Mouse (Mus musculus) fibroblast of lung, adult 2 months (primary cell): ENCODE results near the gene Kat6b.

Experiments
- DNase-seq: peaks from one replicate; pipeline ENCODE4 v3.0.0-alpha.2; 2011; ENCODE audit warnings: low read depth

Gene Kat6b

DNA sequence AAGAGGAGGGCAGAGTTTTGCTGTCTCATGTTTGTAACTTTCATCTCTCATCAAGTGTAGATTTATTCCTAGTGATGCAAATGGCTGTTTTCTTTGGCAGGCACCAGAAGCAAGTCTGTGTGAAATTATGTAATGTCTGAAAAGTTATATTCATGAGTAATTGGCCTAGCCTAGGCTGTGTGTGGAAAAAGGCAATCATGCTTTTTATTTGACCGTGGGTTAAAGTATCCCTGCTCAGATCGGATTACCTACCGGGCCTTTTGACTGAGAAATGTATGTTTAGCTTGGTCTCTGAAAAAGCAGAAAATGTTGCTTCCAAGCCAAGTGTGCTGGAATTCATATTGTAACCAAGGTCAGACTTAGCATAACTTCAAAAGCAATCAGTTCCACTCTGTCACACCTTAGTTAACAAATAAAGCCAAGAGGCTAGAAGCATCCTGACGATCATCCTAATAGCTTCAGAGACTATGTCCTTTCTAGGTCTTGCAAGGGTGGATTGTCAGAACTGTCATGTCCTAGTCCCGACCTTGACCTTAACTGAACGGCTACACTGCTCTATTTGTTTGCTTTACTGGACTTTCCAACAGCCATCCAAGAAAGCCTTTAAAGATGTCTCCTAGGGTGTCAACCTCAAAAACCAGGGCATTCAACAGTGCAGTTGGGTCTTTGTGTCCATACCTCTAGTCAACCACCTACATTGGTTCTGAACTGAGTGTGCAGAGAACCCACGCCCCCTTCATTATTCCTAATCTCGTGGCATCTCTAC lies 111.9 kb downstream of the Kat6b start:
- peak; percentile 82 for DNase-seq

DNA sequence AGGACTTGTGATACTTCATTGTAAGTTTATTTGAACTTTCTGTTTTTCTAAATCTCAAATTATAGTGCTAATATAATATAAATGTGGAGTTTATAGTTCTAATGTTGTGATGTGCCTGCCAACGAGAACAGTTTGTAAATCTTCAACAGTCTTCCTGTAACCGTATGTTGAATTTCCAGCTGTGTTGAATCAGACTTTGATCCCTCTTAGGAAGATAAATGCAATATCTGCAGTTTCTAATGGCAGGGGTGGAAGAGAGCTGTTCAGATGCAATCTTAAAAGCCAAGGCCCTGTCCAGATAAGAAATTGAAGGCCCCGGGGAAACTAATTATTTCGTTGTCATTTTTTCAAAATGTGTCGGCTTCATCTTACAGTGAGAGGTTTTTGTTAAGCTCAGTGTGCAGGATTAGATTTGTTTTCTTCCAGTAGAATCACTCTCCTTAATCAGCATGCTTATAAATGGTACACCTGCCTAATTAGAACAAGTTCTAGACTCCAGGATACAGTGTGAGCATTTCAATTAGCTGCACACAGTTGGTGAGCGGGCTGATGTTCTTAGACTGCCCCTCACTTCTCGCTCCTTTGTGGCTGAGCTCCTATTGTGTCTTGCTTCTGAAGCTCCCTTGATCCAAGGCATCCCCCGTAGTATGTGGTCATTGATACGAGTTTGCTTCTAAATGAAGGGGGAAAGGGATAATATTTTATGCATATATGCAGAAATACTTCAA lies 118.4 kb downstream of the Kat6b start:
- no peak for DNase-seq

DNA sequence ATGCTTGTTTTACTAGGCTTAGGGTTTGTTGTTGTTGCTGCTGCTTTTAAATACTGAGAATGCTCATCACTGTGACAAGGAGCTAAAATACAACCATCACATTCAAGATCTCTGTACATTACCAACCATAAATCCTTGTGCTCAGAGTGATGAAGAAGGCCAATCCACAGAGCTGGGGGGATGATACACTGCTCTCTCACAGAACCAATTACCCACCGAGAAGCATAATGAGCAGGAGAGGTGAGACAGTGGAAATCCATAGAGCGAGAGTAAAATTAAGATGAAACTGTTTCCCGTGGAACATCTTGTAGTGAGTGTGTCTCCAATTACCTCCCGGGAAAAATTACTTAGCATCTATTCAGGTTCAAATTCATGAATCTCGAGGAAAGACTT lies 118.9 kb downstream of the Kat6b start:
- no peak for DNase-seq

DNA sequence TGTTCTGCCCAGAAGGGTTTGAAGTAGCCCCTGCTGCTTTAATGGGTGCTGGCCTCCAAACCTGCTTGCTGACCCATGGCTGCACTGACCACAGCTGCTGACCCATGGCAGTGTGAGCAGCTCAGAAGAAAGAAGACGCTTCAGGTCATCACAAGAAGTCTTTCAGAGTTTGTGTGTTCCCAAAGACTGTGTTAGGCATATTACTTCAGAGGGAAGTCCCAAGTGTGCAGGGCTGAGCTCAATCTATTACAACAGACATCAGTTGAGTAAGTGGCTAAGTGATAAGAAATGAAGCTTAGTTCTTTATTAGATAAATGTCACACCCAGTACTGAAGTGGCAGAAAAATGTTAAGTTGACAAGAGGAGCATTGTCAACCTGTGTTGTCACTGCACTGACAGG lies 119.4 kb downstream of the Kat6b start:
- DNase-seq, result no peak

DNA sequence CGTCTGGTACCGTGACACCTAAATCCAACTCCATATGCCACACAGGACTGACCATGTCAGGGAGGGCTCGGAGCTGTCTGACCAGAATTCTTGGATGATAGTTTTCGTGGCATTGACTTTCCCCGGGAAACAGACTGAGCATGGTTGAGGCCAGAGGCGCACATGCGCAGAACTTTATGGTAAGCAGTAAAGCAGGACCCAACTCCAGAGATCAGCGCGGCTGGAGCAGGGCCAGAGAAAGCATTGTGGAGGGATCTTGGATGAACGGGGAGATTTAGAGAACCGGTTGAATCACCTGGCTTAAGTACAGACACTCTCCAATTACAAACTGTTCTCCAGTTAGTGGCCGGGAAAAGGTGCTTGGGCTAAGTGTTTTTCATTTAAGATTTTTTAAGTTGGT lies 120.9 kb downstream of the Kat6b start:
- DNase-seq, result no peak

DNA sequence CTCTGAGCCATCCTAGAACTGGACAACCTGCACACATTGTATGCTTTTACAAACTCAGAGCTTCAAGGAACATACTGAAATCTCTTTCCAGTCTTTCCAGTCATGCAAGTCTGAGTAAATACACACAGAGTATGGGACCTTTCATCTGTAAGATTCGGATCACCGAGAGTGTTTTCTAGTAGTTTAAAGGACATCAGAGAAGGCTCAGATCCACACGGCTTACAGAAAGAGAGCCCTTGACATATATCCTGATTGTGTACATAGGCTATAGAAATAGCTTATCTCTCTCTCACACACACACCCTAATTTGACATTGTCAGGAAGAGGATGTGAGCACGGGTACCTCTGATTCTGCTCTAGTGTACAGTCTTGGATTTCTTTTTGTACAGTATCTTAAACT lies 121.7 kb downstream of the Kat6b start:
- DNase-seq, result no peak

- no peak for DNase-seq
Observed at GRCm38 (mm10) chr14:21607686-21608085, 126.5 kb downstream of the Kat6b start.

DNA sequence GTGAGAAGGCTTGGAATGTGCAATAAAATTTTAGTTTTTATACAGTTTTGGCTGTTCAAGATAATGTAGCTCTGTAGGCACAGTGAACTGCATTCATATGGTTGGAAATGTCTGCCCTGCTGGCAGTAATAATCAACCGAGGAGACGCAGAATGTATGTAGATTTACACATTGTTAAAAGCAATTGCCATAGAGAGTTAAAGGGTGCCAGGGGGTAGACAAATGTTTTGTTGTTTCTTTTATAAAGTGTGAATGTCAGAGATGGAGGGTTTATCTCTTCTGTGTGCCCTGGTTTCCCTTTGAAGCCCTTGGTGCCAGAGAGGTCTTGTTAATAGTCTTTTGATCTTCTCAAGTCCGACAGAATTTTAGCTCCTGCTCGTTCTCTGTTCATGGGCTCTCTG lies 127.7 kb downstream of the Kat6b start:
- no peak for DNase-seq

- DNase-seq, result no peak
Observed at GRCm38 (mm10) chr14:21610224-21610623, 129.0 kb downstream of the Kat6b start.

DNA sequence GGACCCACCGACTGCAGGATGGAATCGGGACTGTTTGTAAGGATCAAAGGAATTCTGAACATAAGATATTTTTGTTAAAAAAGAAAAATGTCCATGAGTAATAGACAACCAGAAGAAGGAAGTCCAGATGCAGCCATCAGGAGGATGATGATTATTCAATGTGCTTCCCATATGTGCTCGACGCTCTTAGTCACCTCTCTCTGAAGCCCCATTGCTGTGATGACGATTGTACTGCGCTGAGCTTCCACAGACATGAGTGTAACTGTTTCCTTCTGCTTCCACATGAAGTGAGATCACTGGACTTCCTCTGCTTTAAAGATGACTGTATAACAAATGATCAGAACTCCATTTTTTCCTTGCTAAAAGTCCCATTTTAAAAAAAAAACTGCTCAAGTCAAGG lies 131.8 kb downstream of the Kat6b start:
- no peak for DNase-seq

- DNase-seq, result no peak
Observed at GRCm38 (mm10) chr14:21614103-21614502, 132.9 kb downstream of the Kat6b start.

- no peak for DNase-seq
Observed at GRCm38 (mm10) chr14:21615853-21616252, 134.6 kb downstream of the Kat6b start.

DNA sequence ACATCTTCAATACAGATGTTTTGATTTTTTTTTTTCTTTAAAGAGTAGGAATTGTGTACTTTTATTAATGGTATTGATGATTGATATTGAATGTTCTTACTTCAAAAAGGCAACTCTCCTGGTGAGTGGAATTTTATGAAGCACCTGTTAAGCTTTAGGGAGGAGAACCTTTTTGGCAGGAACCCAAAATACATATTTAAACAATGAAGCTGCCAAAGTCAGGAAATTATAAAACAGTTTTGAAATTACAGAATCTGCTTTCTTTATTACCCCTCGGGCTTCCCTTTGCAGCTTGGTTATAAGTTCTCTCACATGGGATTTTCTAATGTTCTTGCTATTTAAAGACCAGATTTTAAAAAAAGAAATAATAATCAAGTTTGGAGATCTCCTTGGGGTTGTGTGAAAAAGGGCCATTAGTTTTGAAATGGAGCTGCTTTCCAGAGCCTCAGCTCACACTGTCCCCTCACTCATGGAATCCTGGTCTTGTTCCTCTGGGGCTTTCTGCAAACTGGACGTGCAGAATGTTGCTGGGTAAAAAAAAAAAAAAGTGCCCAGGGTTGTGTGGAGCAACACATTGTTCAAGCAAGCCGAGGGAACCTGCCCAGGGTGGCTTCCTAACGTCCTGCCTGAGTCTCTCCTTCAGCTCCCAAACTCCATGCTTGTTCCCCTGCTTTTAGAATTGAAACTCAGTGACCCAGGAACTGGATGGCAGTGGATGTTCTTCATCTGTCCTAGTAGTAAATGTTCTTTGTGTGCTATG lies 136.2 kb downstream of the Kat6b start:
- DNase-seq, result no peak

DNA sequence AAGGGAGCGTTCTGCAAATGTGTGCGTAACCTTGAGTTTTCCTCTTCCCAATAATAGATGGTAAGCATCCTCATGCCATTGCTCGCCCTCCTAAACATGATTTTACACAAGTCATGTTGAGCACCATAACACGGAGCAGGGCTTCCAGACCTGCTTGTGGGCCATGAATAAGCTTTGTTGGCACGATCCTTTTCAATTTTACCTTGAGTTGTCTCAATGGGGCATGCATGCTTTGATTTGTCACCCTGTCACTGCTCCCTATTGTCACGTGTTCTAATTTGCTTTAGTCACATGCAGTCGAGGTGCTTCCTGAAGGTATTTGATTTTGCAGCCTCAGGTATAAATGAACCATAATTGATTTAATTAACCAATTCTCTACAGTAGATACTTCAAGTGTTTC lies 138.7 kb downstream of the Kat6b start:
- DNase-seq, result no peak

DNA sequence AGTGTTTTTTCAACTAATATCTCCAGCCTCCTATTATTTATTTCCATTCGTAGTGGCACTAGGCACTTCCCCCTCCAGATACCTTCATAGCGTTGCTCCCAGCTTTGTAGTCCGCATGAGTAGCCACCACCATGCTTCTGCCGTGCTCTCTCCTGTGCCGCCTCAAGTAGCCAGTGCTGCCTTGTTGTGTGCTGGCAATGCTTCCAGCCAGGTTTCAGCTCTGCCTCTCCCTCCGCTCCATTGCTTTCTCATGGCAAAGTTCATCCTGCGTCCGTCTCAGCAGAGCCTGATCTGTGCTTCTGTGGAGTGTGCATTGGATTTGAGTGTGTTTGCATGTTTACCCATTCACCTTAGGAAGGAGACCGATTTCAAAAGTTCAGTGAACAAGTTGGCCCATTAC lies 144.7 kb downstream of the Kat6b start:
- DNase-seq, result no peak

DNA sequence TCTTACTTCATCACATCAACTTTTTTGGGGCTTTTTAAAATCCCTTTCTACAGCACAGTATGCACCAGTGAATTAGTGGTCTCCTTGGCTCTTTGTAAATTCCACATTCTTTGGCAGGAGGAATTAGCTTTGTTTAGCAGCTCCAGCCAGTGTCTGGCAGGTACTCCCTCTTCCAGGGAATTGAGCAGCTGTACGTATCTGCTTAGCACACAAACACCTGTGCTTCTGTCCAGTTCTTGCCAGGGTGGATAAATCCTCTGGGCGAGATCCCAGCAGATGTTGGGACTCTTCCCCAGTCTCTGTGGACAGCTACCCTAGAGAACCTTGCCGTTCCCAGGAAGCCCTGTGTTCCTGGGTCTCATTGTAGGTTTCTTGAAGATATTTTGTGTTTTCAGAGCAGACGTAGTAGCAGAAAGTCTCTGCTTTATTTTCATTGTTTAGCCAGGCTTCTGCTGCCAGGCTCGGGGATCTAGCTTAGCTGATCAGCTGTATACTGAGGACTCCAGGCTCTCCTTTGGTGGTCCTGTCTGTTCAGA lies 150.5 kb downstream of the Kat6b start:
- DNase-seq, result no peak

DNA sequence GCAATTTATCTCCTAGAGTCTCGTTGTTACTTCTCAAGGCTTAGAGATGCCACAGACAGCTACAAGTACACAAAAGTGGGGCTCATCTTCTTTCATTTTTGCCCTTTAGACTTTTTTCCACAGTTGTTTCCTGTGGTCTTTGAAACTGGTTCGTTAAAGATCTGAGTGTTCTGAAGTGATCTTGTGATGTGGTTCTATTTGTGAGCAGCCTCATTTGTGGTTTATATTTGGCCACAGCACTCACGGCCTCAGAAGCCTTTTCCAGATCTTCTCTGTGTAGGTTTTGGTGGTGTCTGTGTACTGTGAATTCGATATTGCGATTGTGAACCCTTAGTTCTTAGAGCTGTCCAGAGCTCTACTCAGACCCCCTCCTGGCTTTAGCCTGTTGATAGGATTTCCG lies 155.3 kb downstream of the Kat6b start:
- DNase-seq, result no peak

DNA sequence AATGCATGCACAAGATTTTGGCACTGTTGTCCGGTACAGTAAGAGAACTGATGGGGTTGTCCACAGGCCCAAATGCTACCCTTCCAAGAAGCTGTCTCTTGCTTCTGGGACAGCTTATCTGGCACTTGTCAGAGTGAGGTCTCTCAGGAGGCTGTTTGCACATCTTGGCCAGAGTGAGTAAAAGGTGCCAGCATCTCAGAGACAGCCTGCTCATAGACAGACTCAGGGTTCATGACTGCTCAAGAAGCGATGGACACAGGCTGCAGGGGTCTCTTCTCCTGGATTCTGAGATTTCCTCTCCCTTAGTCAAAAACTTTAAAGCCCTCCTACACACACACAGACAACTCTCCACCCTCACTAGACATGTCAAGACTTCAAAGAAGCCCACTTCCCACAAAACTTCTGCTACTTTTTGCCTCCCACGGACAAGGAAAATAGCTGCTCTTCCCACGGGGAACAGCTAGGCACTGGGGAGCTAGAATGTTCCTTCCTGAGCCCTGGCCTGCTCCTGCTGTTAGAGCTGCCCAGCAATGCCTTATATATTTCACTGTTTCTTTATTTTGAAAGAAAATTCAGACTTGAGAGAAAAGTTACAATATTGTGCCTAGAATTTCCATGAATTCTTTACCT lies 159.7 kb downstream of the Kat6b start:
- DNase-seq, result no peak

GRCm38 (mm10) chr14:21653813-21654212 lies 172.6 kb downstream of the Kat6b start:
- no peak for DNase-seq

DNA sequence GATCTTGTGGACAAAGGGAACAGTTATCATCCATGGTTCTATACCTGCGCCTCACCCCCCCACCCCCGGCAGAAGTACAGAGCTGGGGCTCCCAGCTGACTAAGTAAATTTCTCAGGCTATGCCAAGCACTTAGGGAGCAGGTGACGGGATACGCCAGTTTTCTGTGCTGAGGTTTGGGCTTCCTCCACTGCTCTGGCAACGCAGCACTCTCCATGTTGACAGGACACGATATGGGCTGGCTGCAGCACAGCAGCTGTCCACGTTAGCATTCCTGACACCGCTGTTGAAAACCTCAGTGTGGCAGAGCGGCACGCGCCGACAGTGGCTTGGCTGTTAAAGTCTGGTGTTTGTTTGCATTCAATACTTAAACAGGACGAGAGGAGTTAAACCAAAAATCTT lies 177.9 kb downstream of the Kat6b start:
- DNase-seq, result peak; percentile 65

DNA sequence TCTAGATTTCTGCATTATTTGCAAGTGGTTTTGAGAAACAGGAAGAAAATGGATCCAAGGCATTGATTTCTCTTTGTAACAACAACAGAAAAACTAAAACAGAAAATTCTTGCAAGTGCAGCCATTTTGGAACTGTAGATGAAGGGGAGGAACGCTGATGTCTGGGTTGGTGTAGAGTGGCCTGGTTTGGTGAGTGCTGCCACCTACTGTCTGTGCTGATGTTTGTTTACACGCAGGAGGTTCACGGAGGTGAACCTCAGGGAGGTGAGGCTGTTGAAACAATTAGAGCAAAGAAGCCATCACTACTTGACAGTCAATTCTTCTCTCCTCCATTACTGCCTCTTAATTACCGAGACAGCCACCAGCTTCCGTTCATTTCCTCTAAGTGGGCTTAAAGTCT lies 178.4 kb downstream of the Kat6b start:
- DNase-seq, result peak; percentile 55

DNA sequence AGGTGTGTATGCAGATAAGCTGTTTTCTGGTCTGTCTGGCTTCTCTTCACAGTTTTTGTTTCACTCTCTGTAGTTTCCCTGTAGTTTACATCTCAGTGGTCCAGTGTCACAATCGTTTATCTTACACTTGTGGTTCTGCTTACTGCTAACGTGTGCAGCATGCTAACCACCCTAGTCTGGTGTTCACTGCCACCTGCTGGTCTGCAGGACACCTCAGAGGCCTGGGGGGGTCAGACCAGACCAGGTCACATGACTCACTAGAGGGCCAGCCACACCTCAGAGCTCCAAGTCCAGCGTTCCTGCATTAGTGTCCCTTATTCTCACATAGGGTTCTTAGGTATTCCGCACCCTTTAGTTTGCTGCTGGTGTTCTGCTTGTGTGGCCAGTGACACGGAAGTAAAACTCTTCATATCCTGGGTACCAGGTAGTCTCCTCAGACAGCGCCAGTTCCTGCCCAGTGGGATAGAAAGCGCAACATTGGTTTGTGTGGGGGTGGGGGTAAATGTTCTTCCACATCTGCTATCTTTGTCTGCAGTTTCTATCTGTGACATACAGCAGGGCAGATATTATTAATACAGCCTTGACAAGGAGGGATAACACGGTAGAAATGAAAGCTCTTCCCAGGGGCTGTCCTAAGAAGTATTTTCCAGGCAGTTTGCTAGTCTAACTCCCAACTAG lies 181.4 kb downstream of the Kat6b start:
- no peak for DNase-seq
